Mouse (Mus musculus) lung, embryonic 15.5 days (tissue): ENCODE data around the gene Pank2. TPM values are rescaled to one million over a fixed set of nuclear protein-coding genes. Genes with fewer than 3 reads are reported as not detected.
A peak's percentile ranks its signal among the peaks of the same experiment; 100 is the strongest.
"Not testable (repeated sequence)": the region's sequence is repeated elsewhere in the genome, so short reads cannot be mapped to it uniquely, and the experiment has no call there.

Experiments
- ATAC-seq: fragments of 200-750 bp; cut with Nextera tagmentation; 2 replicates; pipeline ENCODE4 v1.8.0; 2017; ENCODE audit warnings: moderate number of reproducible peaks, borderline replicate concordance; ENCODE audit not compliant: low FRiP score, low TSS enrichment; ENCODE audit errors: extremely low read depth
- H3K27ac ChIP-seq: fragments of 300-500 bp; sonication (generic); 2 replicates; pipeline ENCODE4 v1.5.1; 2015; ENCODE audit warnings: moderate library complexity, mild to moderate bottlenecking, inconsistent platforms
- H3K27me3 ChIP-seq: fragments of 300-500 bp; sonication (generic); 2 replicates; pipeline ENCODE4 v1.6.1; 2015; ENCODE audit warnings: inconsistent platforms
- H3K36me3 ChIP-seq: fragments of 300-500 bp; sonication (generic); 2 replicates; pipeline ENCODE4 v1.6.1; 2015; ENCODE audit warnings: inconsistent platforms
- H3K4me1 ChIP-seq: fragments of 300-500 bp; sonication (generic); 2 replicates; pipeline ENCODE4 v1.6.1; 2015; ENCODE audit warnings: inconsistent platforms
- H3K4me2 ChIP-seq: fragments of 300-500 bp; sonication (generic); 2 replicates; pipeline ENCODE4 v1.6.1; 2015; ENCODE audit warnings: inconsistent platforms, mild to moderate bottlenecking, moderate library complexity
- H3K4me3 ChIP-seq: fragments of 300-500 bp; sonication (generic); 2 replicates; pipeline ENCODE4 v1.5.1; 2015; ENCODE audit warnings: mild to moderate bottlenecking, inconsistent platforms
- H3K9ac ChIP-seq: fragments of 300-500 bp; sonication (generic); 2 replicates; pipeline ENCODE4 v1.6.1; 2015; ENCODE audit warnings: inconsistent platforms
- H3K9me3 ChIP-seq: fragments of 300-500 bp; sonication (generic); 2 replicates; pipeline ENCODE4 v1.6.1; 2016; ENCODE audit warnings: inconsistent platforms
- WGBS: fragments of 180-500 bp; shearing (Covaris S2); methylation state at CpG from one replicate; pipeline ENCODE4 v1.1.7; 2015; 5-methylcytosine and 5-hydroxymethylcytosine counted together
- polyA plus RNA-seq: library from polyadenylated mRNA; unstranded; fragments of >200 nt; fragmentation: Nextera tagmentation; extraction: Ambion mirVana; gene quantifications from 2 replicates; pipeline ENCODE4 v1.2.1, GENCODE M21; 2015

The Pank2 gene
- polyA plus RNA-seq, 1 experiment from 2014 or later: 37.5 TPM

DNA sequence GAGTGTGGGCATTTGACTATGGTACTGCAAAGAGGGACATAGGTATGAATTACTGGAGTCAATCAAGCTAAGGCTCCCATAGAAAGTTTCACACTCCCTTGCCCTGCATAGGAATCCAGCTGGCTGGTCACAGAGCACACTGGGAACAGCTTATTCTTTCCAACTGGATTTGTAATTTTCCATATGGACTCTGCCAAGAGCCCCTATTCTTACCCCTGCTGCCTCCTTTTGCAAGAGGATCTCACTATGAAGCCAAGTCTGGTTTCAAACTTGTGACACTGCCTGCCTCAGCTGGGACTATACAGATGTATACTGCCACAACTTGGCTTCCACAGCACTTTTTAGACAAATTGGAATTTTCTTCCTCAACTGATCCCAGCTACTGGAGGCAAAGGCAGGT is 39.3 kb downstream of the Pank2 start:
- Histone ChIP-seq H3K36me3 (peaks cover 28% of the 10 kb centered on the region), H3K4me1 (no peaks in the 10 kb centered on the region), H3K9ac (no peak overlapping the region), H3K27me3 (no peaks in the 10 kb centered on the region), H3K27ac (no peak overlapping the region), H3K9me3 (no peaks in the 10 kb centered on the region), H3K4me2 (no peak overlapping the region), H3K4me3 (no peak overlapping the region)
- no peak for ATAC-seq

DNA sequence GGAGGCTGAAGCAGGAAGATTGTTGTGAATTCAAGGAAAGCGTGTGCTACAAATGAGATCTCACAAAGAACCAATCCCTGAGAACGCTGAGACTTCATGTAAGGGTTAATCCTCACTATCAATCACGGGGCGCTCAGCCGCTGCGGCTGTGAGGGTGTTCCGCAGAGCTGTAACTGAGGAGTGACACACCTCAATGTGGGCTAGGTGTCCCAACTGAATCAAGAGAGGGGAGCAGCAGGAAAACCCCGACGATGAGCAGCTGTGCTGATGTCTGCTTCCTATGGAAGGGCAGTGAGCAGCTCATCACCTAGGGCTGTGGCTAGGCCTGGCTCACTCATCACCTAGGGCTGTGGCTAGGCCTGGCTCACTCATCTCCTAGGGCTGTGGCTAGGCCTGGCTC is 42.2 kb downstream of the Pank2 start:
- Histone ChIP-seq H3K27me3 (no peaks in the 10 kb centered on the region), H3K4me2 (no peak overlapping the region), H3K9me3 (no peaks in the 10 kb centered on the region), H3K4me1 (no peaks in the 10 kb centered on the region), H3K27ac (no peak overlapping the region), H3K36me3 (peaks cover 8% of the 10 kb centered on the region; the same call in 1 of the 2 replicates), H3K9ac (no peak overlapping the region), H3K4me3 (no peak overlapping the region)
- WGBS: 70% methylated on average over 9 of the region's 9 CpGs
- no peak for ATAC-seq

DNA sequence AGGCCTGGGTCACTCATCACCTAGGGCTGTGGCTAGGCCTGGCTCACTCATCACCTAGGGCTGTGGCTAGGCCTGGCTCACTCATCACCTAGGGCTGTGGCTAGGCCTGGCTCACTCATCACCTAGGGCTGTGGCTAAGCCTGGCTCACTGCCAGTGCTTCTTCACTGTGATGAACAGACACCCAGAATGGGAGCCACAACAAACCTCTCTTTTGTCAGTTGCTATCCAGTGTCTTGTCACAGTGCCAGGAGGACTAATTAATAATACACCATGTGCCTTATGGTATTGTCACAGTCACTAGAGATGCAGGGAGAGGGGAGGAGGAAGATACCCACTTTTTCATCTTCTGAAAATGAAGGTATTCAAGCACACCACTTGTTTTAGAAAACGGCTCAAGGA is 42.9 kb downstream of the Pank2 start:
- H3K27me3 ChIP-seq, H3K27ac ChIP-seq, ATAC-seq, H3K4me3 ChIP-seq, H3K4me1 ChIP-seq, H3K9me3 ChIP-seq, H3K9ac ChIP-seq, H3K36me3 ChIP-seq, H3K4me2 ChIP-seq: not testable (repeated sequence)
- WGBS: 87% methylated on average over 1 of the region's 1 CpGs

DNA sequence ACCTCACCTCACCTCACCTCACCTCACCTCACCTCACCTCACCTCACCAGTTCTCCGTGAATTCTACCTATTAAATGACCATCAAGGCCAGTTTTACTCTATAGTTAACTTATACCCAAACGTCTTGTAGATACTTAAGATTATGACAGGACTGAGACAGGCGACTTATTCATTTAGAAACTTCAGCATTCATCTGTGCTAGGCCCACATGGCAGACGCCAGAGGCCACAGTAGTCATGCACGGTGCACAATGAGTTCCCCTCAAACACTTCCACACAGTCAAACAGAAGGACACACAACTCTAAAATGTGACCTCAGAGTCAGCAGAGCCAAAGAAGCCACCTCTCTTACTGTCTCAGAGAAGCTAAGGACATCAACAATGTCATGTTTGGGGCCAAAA is 45.1 kb downstream of the Pank2 start:
- WGBS: 81% methylated on average over 5 of the region's 5 CpGs
- Histone ChIP-seq H3K9me3 (no peaks in the 10 kb centered on the region), H3K4me1 (no peaks in the 10 kb centered on the region), H3K4me3 (no peak overlapping the region), H3K27me3 (no peaks in the 10 kb centered on the region), H3K27ac (no peak overlapping the region), H3K4me2 (no peak overlapping the region), H3K9ac (no peak overlapping the region), H3K36me3 (peaks cover 8% of the 10 kb centered on the region; the same call in 1 of the 2 replicates)
- no peak for ATAC-seq

DNA sequence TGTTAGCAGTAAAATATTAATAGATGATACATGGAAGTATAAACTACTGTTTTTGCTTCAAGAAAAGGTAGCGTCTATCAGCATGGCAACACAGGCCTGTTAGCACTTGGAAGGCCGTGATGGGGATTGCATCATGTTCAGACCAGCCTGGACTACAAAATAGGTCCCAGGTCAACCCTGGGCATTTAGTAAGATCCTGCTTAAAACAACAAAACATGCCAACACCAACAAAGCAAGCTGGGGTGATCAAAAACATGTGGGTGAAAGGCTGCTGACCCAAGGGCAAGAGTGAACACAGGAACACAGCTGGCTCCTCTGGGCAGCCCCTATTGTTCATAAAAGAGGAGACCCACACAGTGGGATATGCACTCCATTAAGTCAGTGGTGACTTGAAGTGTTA is 45.5 kb downstream of the Pank2 start:
- 75% methylated on average over 2 of the region's 2 CpGs for WGBS
- Histone ChIP-seq H3K4me3 (no peak overlapping the region), H3K36me3 (peaks cover 5% of the 10 kb centered on the region; the same call in 1 of the 2 replicates), H3K27ac (no peak overlapping the region), H3K4me2 (no peak overlapping the region), H3K9me3 (no peaks in the 10 kb centered on the region), H3K4me1 (no peaks in the 10 kb centered on the region), H3K9ac (no peak overlapping the region), H3K27me3 (no peaks in the 10 kb centered on the region)
- no peak for ATAC-seq

DNA sequence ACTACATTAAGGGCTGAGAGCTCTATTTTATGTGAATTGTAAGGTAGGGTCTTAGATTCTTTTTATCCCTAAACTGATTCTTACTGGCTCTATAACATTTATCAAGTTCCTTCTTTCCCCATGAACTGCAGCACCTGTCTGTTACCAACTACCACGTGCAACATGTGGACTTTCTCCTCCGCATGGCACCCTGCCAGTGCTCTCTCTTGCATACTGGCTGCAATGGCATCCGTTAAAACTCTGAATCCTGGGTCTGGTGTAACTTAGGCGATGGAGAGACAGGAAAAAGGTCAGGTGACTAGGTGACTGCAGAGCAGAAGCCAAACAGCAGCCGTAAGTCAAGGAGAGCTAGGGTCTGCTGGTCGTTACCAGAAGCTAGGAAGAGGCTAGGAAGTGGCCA is 47.0 kb downstream of the Pank2 start:
- ATAC-seq: no peak
- 49% methylated on average over 6 of the region's 6 CpGs for WGBS

DNA sequence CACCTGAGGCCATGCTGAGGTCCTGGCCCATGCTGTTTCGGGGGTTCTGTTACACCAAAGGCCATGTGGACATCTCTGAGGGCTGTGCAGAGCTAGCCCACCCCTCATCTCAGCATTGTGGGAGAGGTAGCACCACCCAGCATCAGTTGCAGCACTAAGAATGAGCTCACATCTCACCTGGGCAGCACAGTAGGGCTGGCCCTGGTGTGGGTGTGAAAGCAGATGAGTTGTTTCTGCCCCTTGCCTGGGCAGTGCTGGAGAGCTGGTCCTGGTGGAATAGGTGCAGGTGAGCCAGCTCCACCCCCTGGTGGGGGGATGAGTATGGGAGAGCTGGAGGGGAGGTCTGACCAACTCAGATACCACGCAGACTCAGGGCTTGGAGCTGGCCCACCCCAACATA is 53.9 kb downstream of the Pank2 start:
- Histone ChIP-seq H3K4me3 (no peak overlapping the region), H3K9ac (no peak overlapping the region), H3K4me2 (no peak overlapping the region), H3K27me3 (no peaks in the 10 kb centered on the region), H3K9me3 (no peaks in the 10 kb centered on the region), H3K27ac (no peak overlapping the region), H3K36me3 (no peaks in the 10 kb centered on the region), H3K4me1 (peaks cover 3% of the 10 kb centered on the region; the same call in 1 of the 2 replicates)
- 91% methylated on average over 2 of the region's 2 CpGs for WGBS
- no peak for ATAC-seq

More for the DNA sequence above, 47.0 kb downstream of the Pank2 start:
- Histone ChIP-seq H3K4me2 (no peak overlapping the region), H3K36me3 (no peaks in the 10 kb centered on the region), H3K4me3 (no peak overlapping the region), H3K4me1 (no peaks in the 10 kb centered on the region), H3K27me3 (no peaks in the 10 kb centered on the region), H3K9me3 (no peaks in the 10 kb centered on the region), H3K9ac (no peak overlapping the region), H3K27ac (no peak overlapping the region)

DNA sequence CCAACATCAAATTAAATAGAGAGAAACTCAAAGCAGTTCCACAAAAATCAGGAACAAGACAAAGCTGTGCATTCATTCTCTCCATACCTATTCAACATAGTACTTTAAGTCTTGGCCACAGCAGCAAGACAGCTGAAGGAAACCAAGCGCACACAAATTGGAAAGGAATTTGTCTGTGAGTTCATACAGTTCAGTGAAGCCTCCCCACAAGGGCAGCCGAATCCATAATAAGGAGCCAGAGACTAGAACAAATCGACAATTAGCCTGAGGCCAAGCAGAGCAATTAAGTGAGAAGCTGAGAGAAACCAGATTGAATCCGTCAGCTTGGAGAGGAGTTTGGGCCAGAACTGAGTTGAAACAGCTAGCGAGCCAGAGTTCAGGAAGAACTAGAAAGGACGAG is 57.1 kb downstream of the Pank2 start:
- peaks cover 5% of the 10 kb centered on the region; the same call in 1 of the 2 replicates for H3K4me1 ChIP-seq
- H3K36me3 ChIP-seq: no peaks in the 10 kb centered on the region
- H3K9me3 ChIP-seq: no peaks in the 10 kb centered on the region
- no peak for ATAC-seq
- 87% methylated on average over 6 of the region's 6 CpGs for WGBS
- H3K27me3 ChIP-seq: no peaks in the 10 kb centered on the region
- no peak overlapping the region for H3K27ac ChIP-seq
- no peak overlapping the region for H3K9ac ChIP-seq
- no peak overlapping the region for H3K4me2 ChIP-seq
- no peak overlapping the region for H3K4me3 ChIP-seq

DNA sequence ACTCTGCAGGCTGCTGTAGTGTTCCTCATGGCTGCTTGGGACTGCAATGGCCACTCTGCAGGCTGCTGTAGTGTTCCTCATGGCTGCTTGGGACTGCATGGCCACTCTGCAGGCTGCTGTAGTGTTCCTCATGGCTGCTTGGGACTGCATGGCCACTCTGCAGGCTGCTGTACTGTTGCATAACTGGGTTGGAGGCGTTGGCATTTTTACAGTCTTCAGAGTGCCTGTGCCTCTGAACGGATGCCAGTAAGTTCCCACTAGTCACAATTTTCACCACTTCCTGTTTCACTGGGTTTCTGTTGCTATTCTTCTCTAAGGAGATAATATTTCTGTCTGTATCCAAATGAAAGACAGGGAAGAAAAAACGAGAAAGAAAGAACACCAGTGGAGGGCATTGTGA is 58.9 kb downstream of the Pank2 start:
- not testable (repeated sequence) for H3K4me1 ChIP-seq, H3K4me3 ChIP-seq, H3K9ac ChIP-seq, H3K27me3 ChIP-seq, H3K9me3 ChIP-seq, H3K36me3 ChIP-seq
- ATAC-seq: peak; percentile 86; the same call in 1 of the 2 replicates
- Histone ChIP-seq H3K4me2 (peak overlapping the region; percentile 15), H3K27ac (peak overlapping the region; percentile 64; the same call in 1 of the 2 replicates)
- WGBS: 19% methylated on average over 3 of the region's 3 CpGs

DNA sequence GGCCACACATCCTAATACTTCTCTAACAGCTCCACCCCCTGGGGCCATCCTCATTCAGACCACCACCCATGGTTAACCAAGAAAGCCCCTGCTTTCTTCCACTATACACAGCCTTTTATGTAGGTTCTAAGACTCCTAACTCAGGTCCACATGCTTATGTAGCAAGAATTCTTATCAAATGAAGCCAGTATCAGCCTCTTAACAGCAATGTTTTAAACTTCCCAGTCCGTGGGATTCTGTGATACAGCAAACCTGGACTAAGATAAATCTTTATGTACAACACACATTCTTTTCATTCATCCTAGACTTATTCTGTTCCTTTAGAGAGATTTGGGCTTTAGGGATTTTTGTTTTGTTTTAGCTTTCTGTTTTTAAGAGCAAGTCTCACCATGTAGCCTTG is 61.4 kb downstream of the Pank2 start:
- WGBS: 36% methylated on average over 1 of the region's 1 CpGs
- ATAC-seq: no peak
- H3K4me2 ChIP-seq: no peak overlapping the region

DNA sequence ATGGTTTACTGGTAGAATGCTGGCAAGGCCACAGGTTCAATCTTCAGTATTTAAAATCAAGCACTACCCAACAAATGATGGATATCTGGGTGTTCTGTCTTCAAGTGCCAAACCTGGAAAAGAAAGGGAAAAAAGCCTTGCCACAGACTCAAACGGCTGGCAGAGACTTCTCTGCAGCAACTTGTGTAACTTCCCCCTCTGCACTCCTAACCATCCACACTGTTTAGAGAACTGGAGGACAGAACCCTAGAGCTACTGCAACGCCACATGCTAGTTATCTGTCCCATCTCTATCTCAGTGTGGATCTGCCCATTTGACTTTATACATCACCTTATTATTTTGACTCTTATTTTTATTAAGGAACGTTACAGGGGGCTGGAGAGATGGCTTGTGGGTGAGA is 63.7 kb downstream of the Pank2 start:
- H3K27me3 ChIP-seq: no peaks in the 10 kb centered on the region
- ATAC-seq: no peak
- H3K4me2 ChIP-seq: no peak overlapping the region
- H3K9me3 ChIP-seq: no peaks in the 10 kb centered on the region
- no peak overlapping the region for H3K27ac ChIP-seq
- no peak overlapping the region for H3K9ac ChIP-seq
- H3K4me3 ChIP-seq: no peak overlapping the region
- H3K36me3 ChIP-seq: no peaks in the 10 kb centered on the region
- WGBS: 41% methylated on average over 3 of the region's 3 CpGs
- peaks cover 4% of the 10 kb centered on the region; the same call in 1 of the 2 replicates for H3K4me1 ChIP-seq

More for the DNA sequence above, 61.4 kb downstream of the Pank2 start:
- Histone ChIP-seq H3K9ac (no peak overlapping the region), H3K4me3 (no peak overlapping the region), H3K36me3 (no peaks in the 10 kb centered on the region), H3K27me3 (no peaks in the 10 kb centered on the region), H3K4me1 (peaks cover 5% of the 10 kb centered on the region; the same call in 1 of the 2 replicates), H3K9me3 (no peaks in the 10 kb centered on the region), H3K27ac (no peak overlapping the region)

DNA sequence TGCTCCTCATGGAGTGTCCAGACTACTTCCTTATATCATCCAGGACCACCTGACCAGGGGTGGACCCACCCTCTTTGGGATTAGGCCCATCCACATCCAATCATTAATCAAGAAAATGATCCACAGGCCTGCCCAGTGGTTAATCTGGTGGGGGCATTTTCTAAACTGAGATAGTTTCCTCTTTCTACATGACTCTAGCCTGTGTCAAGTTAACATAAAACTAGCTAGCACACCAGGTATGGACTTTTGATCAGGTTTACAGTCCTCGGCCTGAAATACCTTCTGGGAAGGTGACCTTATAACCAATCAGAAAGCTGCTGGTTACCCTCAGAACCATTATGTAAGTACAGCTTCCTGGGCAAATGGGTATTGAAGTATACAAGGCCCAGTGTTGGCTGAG is 66.7 kb downstream of the Pank2 start:
- H3K27ac ChIP-seq: no peak overlapping the region
- no peak overlapping the region for H3K4me3 ChIP-seq
- ATAC-seq: no peak
- no peaks in the 10 kb centered on the region for H3K4me1 ChIP-seq
- no peaks in the 10 kb centered on the region for H3K36me3 ChIP-seq
- H3K9ac ChIP-seq: no peak overlapping the region
- no peaks in the 10 kb centered on the region for H3K9me3 ChIP-seq
- no peak overlapping the region for H3K4me2 ChIP-seq
- H3K27me3 ChIP-seq: no peaks in the 10 kb centered on the region
- WGBS: 92% methylated on average over 1 of the region's 1 CpGs

DNA sequence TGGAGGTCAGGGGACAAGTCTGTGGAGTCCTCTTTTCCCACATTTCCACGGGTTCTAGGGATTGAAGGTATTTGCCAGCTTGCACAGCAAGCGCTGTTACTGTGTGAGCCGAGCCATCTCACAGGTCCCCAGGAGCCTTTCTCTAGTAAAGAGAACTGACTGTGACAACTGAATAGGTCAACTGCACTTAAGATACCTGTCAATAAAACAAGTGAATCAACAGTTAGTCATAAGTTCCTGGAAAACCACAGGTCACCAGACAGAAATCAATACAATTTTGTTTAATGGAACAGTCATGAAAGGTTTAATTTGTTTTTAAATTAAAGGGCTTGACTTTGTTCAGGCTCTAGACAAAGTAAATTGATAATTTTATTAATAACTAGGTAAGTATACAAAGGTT is 68.3 kb downstream of the Pank2 start:
- no peaks in the 10 kb centered on the region for H3K36me3 ChIP-seq
- ATAC-seq: no peak
- H3K27ac ChIP-seq: no peak overlapping the region
- no peak overlapping the region for H3K4me3 ChIP-seq
- H3K4me2 ChIP-seq: no peak overlapping the region
- no peak overlapping the region for H3K9ac ChIP-seq
- no peaks in the 10 kb centered on the region for H3K27me3 ChIP-seq
- no peaks in the 10 kb centered on the region for H3K4me1 ChIP-seq
- no peaks in the 10 kb centered on the region for H3K9me3 ChIP-seq
- WGBS: 77% methylated on average over 3 of the region's 3 CpGs
